Mouse (Mus musculus): ENCODE measurements around the gene Pacs2. TPM values are rescaled to one million over a fixed set of nuclear protein-coding genes. Genes with fewer than 3 reads are reported as not detected.

The Pacs2 gene
- polyA plus RNA-seq, 1 experiment = 39.0 TPM

DNA sequence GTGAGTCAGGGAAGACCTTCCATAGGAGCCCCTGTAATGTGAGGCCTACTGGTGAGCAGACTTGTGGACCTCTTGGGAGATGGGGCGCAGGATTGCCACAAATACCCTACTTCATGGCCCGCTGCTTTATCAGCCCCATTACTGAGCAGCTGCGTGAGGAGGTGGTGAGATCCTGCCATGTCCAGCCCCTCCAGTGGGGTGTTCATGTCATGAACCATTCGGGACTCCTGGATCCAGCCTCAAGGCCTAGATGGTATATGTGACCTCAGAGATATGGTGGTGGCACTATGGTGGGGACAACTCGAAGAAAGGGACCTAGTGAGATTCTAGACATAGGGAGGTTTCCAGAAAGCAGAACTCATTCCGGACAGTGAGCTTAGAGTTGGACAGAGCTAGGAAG lies 74.8 kb downstream of the Pacs2 start:
- DNase-seq (ENCODE audit: low read depth) = no peak

GRCm38 (mm10) chr12:113090053-113090452 lies 75.7 kb downstream of the Pacs2 start:
- DNase-seq (ENCODE audit: low read depth) = no peak

- no peak for DNase-seq (ENCODE audit: low read depth)
These were observed 82.7 kb downstream of the Pacs2 start for GRCm38 (mm10) chr12:113097040-113097439.

GRCm38 (mm10) chr12:113097749-113098281 lies 83.5 kb downstream of the Pacs2 start, which contains the start of gene Mta1:
Gene Mta1 (plus strand): TSS chr12:113098278.
- no peak for DNase-seq (ENCODE audit: low read depth)

GRCm38 (mm10) chr12:113098530-113099151 lies 84.3 kb downstream of the Pacs2 start:
- no peak for DNase-seq (ENCODE audit: low read depth)

- DNase-seq (ENCODE audit: low read depth) = no peak
These were observed 85.3 kb downstream of the Pacs2 start for GRCm38 (mm10) chr12:113099470-113100237.

DNA sequence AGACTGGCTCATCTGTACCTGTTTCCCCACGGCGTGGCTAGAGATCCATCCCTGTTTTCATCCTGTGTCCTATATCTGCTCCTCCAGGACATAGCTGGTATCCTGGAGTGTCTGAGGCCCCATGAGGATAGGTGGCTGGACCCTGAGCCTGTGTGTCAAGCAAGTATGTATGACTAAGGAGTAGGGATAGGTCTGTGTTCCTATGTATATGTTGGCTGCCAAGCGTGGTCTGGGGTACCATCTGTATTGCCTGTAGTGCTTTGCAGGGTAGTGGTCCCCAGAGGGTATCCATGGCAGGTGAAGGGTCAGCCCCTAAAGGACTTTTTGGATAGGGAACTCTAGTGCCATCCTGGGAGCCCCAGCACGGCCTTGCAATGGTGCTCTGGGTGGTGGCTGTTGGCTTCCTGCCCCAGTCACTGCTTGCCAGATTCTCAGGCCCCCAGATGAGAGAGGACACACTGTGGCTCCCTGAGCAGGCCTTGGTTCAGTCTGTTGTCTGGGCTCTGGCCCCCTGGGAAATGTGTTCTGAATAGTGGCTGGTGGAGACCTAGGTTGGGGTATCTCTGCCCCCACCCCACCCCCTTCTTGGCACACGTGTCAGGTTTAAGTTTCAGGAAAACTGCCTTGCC lies 86.3 kb downstream of the Pacs2 start:
- no peak for DNase-seq (ENCODE audit: low read depth)

- no peak for DNase-seq (ENCODE audit: low read depth)
These were observed 87.1 kb downstream of the Pacs2 start for GRCm38 (mm10) chr12:113101251-113101960.

- DNase-seq (ENCODE audit: low read depth) = no peak
These were observed 88.2 kb downstream of the Pacs2 start for GRCm38 (mm10) chr12:113102461-113102860.

DNA sequence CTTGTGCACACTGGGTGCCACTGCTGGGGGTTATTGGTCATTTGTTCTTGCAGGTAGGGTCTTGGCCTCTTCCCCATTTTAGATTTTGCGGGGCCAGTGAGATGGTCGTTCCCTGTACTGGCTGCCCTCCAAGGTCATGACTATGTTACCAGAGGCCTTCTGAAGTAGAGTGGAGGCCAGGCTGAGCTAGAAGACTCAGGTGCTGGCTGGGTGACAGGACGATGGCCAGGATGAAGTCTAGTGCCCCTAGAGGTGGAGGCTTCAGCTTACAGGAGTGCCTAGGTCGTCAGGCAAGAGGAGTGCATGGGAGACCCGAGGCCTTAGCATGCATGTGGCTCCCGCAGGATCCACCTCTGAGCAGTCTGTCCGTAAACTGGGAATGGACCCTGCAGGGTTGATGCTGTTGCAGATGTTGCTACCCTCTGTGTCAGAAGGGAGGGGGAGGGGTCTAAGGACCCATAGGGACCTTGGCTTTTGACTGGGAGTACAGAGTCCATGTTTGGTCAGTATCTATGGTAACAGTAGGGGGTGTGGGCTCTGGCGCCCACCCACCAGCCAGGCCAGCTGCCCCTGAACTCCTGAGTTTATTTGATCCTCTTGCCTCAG lies 89.6 kb downstream of the Pacs2 start:
- no peak for DNase-seq (ENCODE audit: low read depth)

DNA sequence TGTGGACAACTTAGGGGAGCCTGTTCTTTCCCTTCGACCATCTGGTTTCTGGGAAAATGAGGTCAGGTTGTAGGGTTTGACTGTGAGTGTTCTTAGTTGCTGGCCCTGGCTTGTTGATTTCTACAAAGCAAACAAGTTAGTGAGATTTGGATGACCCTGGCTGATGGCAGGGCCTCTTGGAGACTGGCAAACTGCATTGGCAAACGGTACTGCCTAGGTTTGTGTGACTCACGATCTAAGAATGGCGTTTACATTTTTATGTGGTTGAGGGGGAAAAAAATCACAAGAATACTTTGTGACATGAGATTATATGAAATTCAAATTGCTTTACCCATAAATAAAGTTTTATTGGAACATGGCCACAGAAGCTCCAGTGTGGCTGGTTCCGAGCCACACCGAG lies 92.1 kb downstream of the Pacs2 start:
- DNase-seq (ENCODE audit: low read depth) = no peak

GRCm38 (mm10) chr12:113107431-113108124 lies 93.3 kb downstream of the Pacs2 start:
- DNase-seq (ENCODE audit: low read depth) = no peak

DNA sequence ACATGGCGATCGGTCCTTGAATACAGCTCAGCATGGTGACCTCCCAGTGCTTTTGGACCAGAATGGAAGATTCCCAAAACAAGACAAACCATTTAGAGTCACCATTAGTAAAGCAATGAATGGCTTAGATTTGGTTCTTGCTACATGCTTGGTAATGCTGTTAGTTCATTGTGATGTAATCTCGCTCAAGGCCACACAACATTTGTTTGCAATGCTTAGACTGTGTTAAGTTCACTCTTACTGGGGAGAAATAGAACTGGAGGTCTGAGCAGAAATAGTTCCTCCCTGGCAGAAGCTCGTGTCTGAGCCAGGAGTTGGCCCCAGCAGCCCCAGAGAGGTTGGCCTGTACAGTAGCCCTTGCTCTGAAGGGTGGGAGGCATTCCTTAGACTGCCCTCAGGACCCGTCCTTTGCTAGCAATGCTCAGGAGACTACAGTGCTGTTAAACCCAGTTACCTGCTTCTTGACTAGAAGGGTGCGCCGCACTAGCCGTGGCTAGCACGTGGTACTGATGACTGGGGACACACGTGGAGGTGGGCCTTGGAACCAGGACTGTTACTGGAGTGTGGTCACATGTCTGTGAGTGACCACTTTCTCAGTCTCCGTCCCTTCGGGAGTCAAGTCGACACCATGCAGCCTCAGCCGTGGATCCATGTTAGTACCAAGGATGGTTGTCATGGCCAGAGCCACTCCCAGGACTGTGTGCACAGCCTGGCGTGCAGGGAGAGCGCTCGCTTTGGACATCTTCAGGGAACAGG lies 94.4 kb downstream of the Pacs2 start:
- DNase-seq (ENCODE audit: low read depth) = no peak

- no peak for DNase-seq (ENCODE audit: low read depth)
These were observed 95.5 kb downstream of the Pacs2 start for GRCm38 (mm10) chr12:113109801-113110200.

GRCm38 (mm10) chr12:113114141-113114540 lies 99.8 kb downstream of the Pacs2 start:
- no peak for DNase-seq (ENCODE audit: low read depth)

DNA sequence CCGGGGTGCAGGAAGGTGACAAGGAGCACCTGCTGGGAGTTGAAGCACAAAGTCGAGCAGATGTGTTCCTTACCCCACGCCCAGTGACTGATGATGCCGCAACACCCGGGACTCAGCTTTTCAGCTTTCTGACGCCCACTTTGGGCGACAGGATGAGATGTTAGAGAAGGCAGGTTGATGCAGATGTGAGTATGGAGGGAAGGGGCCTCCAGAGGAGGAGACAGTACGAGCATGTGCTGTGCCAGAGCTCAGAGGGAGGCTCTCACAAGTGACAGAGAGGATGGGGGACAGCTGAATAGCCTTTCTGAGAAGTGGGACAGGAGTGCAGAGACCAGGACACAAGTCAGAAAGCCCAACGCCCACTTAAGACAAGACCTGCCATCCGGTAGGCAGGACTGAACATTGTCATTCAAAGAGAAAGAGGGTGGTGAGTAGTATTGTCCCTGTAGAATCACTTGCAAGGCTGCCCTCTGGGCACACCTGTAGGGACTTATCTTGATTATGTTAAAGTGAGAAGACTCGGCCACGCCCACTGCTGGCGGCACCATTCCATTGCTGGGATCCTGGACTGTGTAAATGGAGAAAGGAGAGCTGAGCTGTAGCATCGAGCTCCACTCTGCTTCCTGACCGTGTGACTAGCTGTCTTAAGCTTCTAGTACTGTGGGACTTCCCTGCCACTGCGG lies 100.7 kb downstream of the Pacs2 start:
- no peak for DNase-seq (ENCODE audit: low read depth)

GRCm38 (mm10) chr12:113119516-113120410 lies 105.5 kb downstream of the Pacs2 start:
- no peak for DNase-seq (ENCODE audit: low read depth)
